Mouse (Mus musculus): ENCODE data around the gene Traf7. TPM values are rescaled to one million over a fixed set of nuclear protein-coding genes. Genes with fewer than 3 reads are reported as not detected.

Traf7 gene
- polyA plus RNA-seq, 1 experiment from 2014 or later = 59.4 TPM

DNA sequence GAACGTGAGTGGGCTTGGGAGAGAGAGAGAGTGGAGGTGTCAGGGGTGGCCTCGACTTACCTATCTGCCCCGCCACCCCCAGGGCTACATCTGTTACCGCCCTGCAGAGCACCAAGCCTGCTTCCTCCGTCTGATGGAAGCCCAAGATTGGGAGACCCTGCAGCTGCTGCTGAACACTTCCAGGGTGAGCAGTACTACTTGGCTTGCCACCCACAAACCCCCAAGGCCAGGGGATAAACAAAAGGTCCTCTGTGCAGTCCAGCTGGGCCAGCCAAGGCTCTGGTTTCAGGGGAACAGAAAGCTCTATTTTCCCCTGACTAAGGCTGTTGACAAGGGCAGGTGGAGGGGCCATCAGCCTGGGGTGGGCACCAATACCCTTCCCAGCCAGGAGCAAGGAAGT lies 53.2 kb downstream of the Traf7 start:
- peaks cover 31% of the 10 kb centered on the region for H3K4me1 ChIP-seq (replicated peaks; ENCODE audit: insufficient read depth, low read length)
- H3K27ac ChIP-seq = no peak overlapping the region
- ATAC-seq (replicated peaks; ENCODE audit: low FRiP score, low read depth) (no peak), DNase-seq (ENCODE audit: low spot score) (no peak)
- H3K9ac ChIP-seq (ENCODE audit: low read depth, low read length) = no peak overlapping the region
- no peaks in the 10 kb centered on the region for H3K9me3 ChIP-seq (replicated peaks; ENCODE audit: low read length)
- no peak for TF ChIP-seq CTCF (IDR thresholded peaks at IDR 0.05; ENCODE audit: low read depth)
- H3K4me2 ChIP-seq (ENCODE audit: low read length) = no peak overlapping the region
- no peak overlapping the region for H3K4me3 ChIP-seq (replicated peaks; ENCODE audit: low read depth, low read length)
- peaks cover 29% of the 10 kb centered on the region for H3K36me3 ChIP-seq (ENCODE audit: insufficient read depth, low read length)
- 77% methylated on average over 5 of the region's 5 CpGs for WGBS
- H3K27me3 ChIP-seq (ENCODE audit: insufficient read depth, low read length) = no peaks in the 10 kb centered on the region

DNA sequence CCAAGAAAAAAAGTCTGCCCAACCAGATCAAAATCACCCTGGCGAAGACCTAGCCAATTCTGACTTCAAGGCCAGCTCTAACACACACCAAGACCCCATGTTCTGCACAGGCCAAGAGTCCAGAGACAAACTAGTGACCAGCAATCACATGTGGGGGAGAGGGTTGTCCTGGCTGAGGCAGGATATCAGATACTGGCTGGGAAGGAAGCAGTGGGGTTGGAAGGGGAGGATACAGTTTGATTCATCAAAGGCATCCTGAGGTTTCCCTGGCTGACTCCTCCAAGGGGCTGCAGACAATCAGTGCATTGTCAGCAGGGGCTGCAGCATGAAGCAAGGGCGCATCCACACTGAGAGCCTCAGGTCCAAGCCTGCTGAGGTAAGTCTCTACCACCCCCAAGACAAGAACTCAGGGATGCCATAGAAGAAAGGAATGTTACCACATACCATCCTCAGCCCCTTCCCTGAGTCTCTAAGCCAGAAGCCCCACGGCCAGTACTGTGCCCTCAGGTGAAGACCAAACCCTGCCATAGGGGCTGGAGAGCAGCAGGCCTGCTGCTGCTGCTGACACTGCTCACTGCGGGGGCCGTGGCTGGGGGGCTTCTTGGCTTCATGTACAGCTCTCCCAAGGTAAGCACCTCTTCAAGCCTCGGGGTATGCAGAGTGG lies 54.0 kb downstream of the Traf7 start, which contains the start of gene Bricd5:
Gene Bricd5, plus strand, starts transcription at position 273 of the 664 bp plus-strand sequence.
- peaks cover 31% of the 10 kb centered on the region for H3K4me1 ChIP-seq (replicated peaks; ENCODE audit: insufficient read depth, low read length)
- DNase-seq (ENCODE audit: low spot score) = peak; percentile 73
- TF ChIP-seq CTCF (IDR thresholded peaks at IDR 0.05; ENCODE audit: low read depth) = no peak
- 55% methylated on average over 6 of the region's 6 CpGs for whole genome bisulfite sequencing
- ATAC-seq (replicated peaks; ENCODE audit: low FRiP score, low read depth) = no peak
- H3K27ac ChIP-seq = peak within 1 kb of the TSS; percentile 68
- H3K4me2 ChIP-seq (ENCODE audit: low read length) = 0 out of 2 replicates have a peak within 1 kb of the TSS, but pooled peaks have one; percentile 95
- peaks cover 29% of the 10 kb centered on the region for H3K36me3 ChIP-seq (ENCODE audit: insufficient read depth, low read length)
- no peak within 1 kb of the TSS for H3K9ac ChIP-seq (ENCODE audit: low read depth, low read length)
- H3K9me3 ChIP-seq (replicated peaks; ENCODE audit: low read length) = no peaks in the 10 kb centered on the region
- H3K4me3 ChIP-seq (replicated peaks; ENCODE audit: low read depth, low read length) = no peak within 1 kb of the TSS
- no peaks in the 10 kb centered on the region for H3K27me3 ChIP-seq (ENCODE audit: insufficient read depth, low read length)

DNA sequence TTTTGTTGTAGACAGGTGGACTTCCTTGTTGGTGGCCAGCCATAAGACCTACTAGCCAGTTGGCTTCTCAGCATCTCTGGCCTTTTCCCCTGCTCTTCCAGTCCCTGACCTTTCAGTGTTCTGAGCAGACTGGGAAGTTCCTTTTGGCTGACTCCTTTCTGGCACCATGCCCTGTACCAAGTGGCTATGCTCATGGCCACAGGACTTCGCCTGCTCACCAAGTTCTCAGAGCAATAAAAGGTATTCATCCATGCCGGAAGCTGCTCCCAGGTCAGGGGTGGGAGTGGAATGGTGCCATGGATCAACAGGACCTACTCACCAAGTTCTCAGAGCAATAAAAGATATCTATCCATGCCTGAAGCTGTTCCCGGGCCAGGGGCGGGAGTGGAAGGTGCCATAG lies 55.2 kb downstream of the Traf7 start:
- Histone ChIP-seq H3K9ac (ENCODE audit: low read depth, low read length) (no peak overlapping the region), H3K4me1 (replicated peaks; ENCODE audit: insufficient read depth, low read length) (peaks cover 24% of the 10 kb centered on the region), H3K4me2 (ENCODE audit: low read length) (peak overlapping the region; percentile 95), H3K36me3 (ENCODE audit: insufficient read depth, low read length) (peaks cover 29% of the 10 kb centered on the region), H3K9me3 (replicated peaks; ENCODE audit: low read length) (no peaks in the 10 kb centered on the region), H3K27me3 (ENCODE audit: insufficient read depth, low read length) (no peaks in the 10 kb centered on the region), H3K4me3 (replicated peaks; ENCODE audit: low read depth, low read length) (no peak overlapping the region), H3K27ac (peak overlapping the region; percentile 68)
- WGBS = 30% methylated on average over 4 of the region's 4 CpGs
- no peak for TF ChIP-seq CTCF (IDR thresholded peaks at IDR 0.05; ENCODE audit: low read depth)
- DNase-seq (ENCODE audit: low spot score) (peak; percentile 89), ATAC-seq (replicated peaks; ENCODE audit: low FRiP score, low read depth) (peak; percentile 47)

DNA sequence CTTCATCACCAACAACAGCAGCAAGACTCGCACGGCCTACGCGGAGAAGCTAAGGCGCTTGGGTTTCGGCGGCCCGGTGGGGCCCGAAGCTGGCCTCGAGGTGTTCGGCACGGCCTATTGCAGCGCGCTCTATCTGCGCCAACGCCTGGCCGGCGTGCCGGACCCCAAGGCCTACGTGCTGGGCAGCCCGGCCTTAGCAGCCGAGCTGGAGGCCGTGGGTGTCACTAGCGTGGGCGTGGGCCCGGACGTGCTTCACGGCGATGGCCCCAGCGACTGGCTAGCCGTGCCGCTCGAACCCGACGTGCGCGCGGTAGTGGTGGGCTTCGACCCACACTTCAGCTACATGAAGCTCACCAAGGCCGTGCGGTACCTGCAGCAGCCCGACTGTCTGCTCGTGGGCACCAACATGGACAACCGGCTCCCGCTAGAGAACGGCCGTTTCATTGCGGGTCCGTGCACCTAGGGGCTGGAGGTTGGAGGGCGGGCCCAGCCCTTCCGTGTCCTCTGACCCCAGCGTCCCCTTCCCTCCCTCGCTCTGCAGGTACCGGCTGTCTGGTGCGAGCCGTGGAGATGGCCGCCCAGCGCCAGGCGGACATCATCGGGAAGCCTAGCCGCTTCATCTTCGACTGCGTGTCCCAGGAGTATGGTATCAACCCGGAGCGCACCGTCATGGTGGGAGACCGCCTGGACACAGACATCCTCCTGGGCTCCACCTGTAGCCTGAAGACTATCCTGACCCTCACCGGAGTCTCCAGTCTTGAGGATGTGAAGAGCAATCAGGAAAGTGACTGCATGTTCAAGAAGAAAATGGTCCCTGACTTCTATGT lies 56.8 kb downstream of the Traf7 start:
- Histone ChIP-seq H3K4me2 (ENCODE audit: low read length) (peak overlapping the region; percentile 95), H3K4me3 (replicated peaks; ENCODE audit: low read depth, low read length) (peak overlapping the region; percentile 70), H3K4me1 (replicated peaks; ENCODE audit: insufficient read depth, low read length) (peaks cover 24% of the 10 kb centered on the region), H3K27ac (peak overlapping the region; percentile 81), H3K27me3 (ENCODE audit: insufficient read depth, low read length) (no peaks in the 10 kb centered on the region), H3K36me3 (ENCODE audit: insufficient read depth, low read length) (peaks cover 16% of the 10 kb centered on the region), H3K9ac (ENCODE audit: low read depth, low read length) (peak overlapping the region; percentile 82), H3K9me3 (replicated peaks; ENCODE audit: low read length) (no peaks in the 10 kb centered on the region)
- WGBS = under 1% methylated on average over 66 of the region's 68 CpGs
- DNase-seq (ENCODE audit: low spot score) (peak; percentile 8), ATAC-seq (replicated peaks; ENCODE audit: low FRiP score, low read depth) (peak; percentile 15; the same call in 1 of the 2 replicates)
- no peak for TF ChIP-seq CTCF (IDR thresholded peaks at IDR 0.05; ENCODE audit: low read depth)

DNA sequence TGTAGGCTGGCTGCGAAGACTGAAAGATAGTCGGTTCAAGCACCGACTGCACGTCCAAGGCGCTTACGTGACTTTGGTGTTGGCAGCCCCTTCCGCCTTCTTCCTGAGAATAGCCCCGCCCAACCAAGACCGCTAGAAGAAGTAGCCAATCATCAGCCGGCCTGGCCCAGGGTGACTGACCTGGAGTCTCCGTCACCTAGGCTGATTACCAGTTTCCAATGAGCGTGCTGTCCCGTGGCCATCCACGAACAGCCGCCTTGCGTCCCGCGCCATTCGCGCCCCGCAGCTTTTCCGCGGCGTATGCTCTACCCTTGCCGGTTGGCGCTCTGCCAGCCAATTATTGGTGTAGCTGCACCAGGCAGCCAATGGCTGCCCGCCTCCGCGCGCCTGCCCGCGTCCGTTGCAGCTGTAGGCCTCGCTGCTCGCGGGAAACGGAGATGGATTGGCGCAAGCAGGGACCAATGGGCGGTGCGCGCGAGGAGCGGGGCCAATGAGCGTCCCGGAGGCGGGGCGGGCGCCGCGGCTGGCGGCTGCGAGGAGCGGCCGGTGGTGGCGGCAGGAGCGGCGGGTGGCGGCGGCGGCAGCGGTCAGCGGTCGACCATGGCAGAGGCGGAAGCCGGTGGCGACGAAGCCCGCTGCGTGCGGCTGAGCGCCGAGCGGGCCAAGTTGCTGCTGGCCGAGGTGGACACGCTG lies 57.7 kb downstream of the Traf7 start, which contains the start of the genes E4f1 and Pgp:
Gene E4f1, minus strand, starts transcription at position 404 of the 693 bp plus-strand sequence.
Gene Pgp, plus strand, starts transcription at position 483 of the 693 bp plus-strand sequence.
- ATAC-seq (replicated peaks; ENCODE audit: low FRiP score, low read depth) (peak; percentile 95), DNase-seq (ENCODE audit: low spot score) (peak; percentile 98)
- TF ChIP-seq CTCF (IDR thresholded peaks at IDR 0.05; ENCODE audit: low read depth) = no peak
- peak within 1 kb of the TSS; percentile 81 for H3K27ac ChIP-seq
- peaks cover 7% of the 10 kb centered on the region; the same call in 1 of the 2 replicates for H3K36me3 ChIP-seq (ENCODE audit: insufficient read depth, low read length)
- under 1% methylated on average over 62 of the region's 75 CpGs for WGBS
- peak within 1 kb of the TSS; percentile 70 for H3K4me3 ChIP-seq (replicated peaks; ENCODE audit: low read depth, low read length)
- H3K4me2 ChIP-seq (ENCODE audit: low read length) = peak within 1 kb of the TSS; percentile 95
- peak within 1 kb of the TSS; percentile 82 for H3K9ac ChIP-seq (ENCODE audit: low read depth, low read length)
- H3K9me3 ChIP-seq (replicated peaks; ENCODE audit: low read length) = no peaks in the 10 kb centered on the region
- peaks cover 24% of the 10 kb centered on the region for H3K4me1 ChIP-seq (replicated peaks; ENCODE audit: insufficient read depth, low read length)
- no peaks in the 10 kb centered on the region for H3K27me3 ChIP-seq (ENCODE audit: insufficient read depth, low read length)

Measured in kidney, postnatal 0 days (tissue).